1 mouse cellular context compared by ENCODE assay signal in the genomic region with DNA sequence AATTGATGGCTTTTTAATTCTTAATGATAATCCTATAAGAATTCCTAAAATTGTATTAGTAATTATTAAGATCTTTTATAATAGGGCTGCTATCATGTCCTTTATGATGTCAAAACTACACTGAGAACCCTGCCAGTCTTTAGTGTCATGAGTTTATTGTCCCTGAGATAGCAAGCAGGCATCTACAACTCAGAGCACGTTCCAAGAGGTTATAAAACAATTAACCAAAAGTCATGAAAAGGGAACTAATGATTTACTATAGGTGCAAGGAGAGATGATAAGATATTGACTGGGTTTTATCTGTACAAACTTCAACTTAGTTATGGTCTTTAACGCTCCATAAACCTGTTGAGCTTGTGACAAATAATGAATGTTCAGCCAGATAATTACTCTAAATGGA.
TF ChIP-seq lines count a peak whose summit lies in the region.

No protein-coding gene starts in this region.

TF ChIP-seq in MEL, 35 proteins besides CTCF, POLR2A, EP300 and RAD21:
- TF ChIP-seq NRF1 (IDR thresholded peaks at IDR 0.05; ENCODE audit: insufficient read depth, low read depth, low read length, poor library complexity, severe bottlenecking) (no peak), GABPA (IDR thresholded peaks at IDR 0.05; ENCODE audit: low read depth, low read length) (no peak), BHLHE40 (IDR thresholded peaks at IDR 0.05; ENCODE audit: borderline replicate concordance, low read depth, low read length) (peak; percentile 24; the same call in 1 of the 2 replicates), MYC (IDR thresholded peaks at IDR 0.05; ENCODE audit: low read depth, low read length) (0 out of 2 replicates have a peak, but pooled peaks have one; percentile 21), GATA1 (IDR thresholded peaks at IDR 0.05; ENCODE audit: low read depth, low read length) (0 out of 2 replicates have a peak, but pooled peaks have one; percentile 34), TCF12 (IDR thresholded peaks at IDR 0.05; ENCODE audit: low read depth, low read length) (0 out of 2 replicates have a peak, but pooled peaks have one; percentile 42), E2F4 (IDR thresholded peaks at IDR 0.05; ENCODE audit: borderline replicate concordance, low read depth, low read length) (no peak)
